Mouse (Mus musculus): ENCODE results near the gene Fam49a.

DNA sequence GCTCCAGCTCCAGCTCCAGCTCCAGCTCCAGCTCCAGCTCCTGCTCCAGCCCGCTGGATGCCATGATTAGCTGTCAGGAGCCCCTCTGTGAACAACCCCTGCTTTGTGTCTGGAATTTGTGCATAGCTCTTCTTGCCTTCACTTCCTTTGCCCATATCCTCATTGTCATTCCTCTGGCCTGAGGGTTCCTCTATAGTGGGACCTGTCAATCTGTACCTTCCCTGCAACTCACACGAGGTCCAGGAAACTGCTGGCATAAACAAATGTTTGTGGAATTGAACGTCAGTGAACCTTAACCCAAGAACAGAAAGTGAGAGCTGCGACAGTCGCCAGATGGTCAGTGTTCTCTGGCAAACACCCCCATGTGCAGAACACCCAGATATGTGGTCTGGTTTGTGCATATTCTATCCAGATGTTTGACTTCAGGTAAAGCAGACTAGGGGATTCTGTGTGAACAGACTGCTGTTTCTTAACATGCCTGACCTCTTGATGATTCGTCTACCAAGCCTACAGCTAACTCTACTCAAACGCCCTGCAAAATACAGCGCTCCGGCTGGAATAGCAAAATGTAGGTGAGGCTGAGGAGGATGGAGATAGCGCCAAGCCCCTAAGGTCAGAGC, 143.7 kb downstream of the Fam49a start:
- no peak for TF ChIP-seq CTCF (IDR thresholded peaks at IDR 0.05; ENCODE audit: low read depth, low read length)
- no peak for TF ChIP-seq POLR2A (IDR thresholded peaks at IDR 0.05; ENCODE audit: insufficient read depth, low read length)
- no peak for TF ChIP-seq EP300 (IDR thresholded peaks at IDR 0.05; ENCODE audit: insufficient read depth, low read depth, low read length)

All from ES-Bruce4 (cell line).